Mouse (Mus musculus) ES-E14 (cell line): ENCODE data around the gene Acp7. TPM values are rescaled to one million over a fixed set of nuclear protein-coding genes. Genes with fewer than 3 reads are reported as not detected.
A peak's percentile ranks its signal among the peaks of the same experiment; 100 is the strongest.

Experiments
- DNase-seq: peaks from one replicate; pipeline ENCODE4 v3.0.0-alpha.2; 2013; ENCODE audit warnings: low read depth, low spot score
- H3K27ac ChIP-seq: 2 replicates; pipeline ENCODE4 v1.5.1; 2012; ENCODE audit warnings: low read depth, mild to moderate bottlenecking, low read length, moderate library complexity, mixed read lengths; ENCODE audit not compliant: poor library complexity, insufficient read depth, severe bottlenecking
- H3K36me3 ChIP-seq: 2 replicates; pipeline ENCODE4 v1.6.1; 2012; ENCODE audit warnings: mild to moderate bottlenecking, low read length, moderate library complexity, mixed read lengths; ENCODE audit not compliant: control insufficient read depth, poor library complexity, insufficient read depth, severe bottlenecking
- H3K4me1 ChIP-seq, 2 experiments: fragments of 150-350 bp in 1 of 2; sonication (generic) in 1 of 2; 2 replicates each; pipeline ENCODE4 v1.6.1; 2012; ENCODE audit warnings: low read length in 2 of 2, mild to moderate bottlenecking in 1 of 2, mixed read lengths in 1 of 2; ENCODE audit not compliant: control insufficient read depth in 2 of 2, insufficient read depth in 2 of 2, poor library complexity in 1 of 2
- H3K4me3 ChIP-seq, 2 experiments: fragments of 150-350 bp in 1 of 2; sonication (generic) in 1 of 2; 2 replicates each; pipeline ENCODE4 v1.5.1; 2012; ENCODE audit warnings: low read length in 2 of 2, low read depth in 1 of 2, mild to moderate bottlenecking in 1 of 2, mixed read lengths in 1 of 2; ENCODE audit not compliant: insufficient read depth in 1 of 2, poor library complexity in 1 of 2, severe bottlenecking in 1 of 2
- H3K9ac ChIP-seq: 2 replicates; pipeline ENCODE4 v1.6.1; 2012; ENCODE audit warnings: low read depth, mild to moderate bottlenecking, low read length, mixed read lengths; ENCODE audit not compliant: poor library complexity, insufficient read depth, severe bottlenecking
- H3K9me3 ChIP-seq: fragments of 150-350 bp; sonication (generic); 2 replicates; pipeline ENCODE4 v1.6.1; 2012; ENCODE audit warnings: low read depth, mild to moderate bottlenecking, low read length; ENCODE audit not compliant: control insufficient read depth, insufficient read depth
- CHD2 ChIP-seq: IDR thresholded peaks from 2 replicates; pipeline ENCODE4 v1.6.1; 2014; ENCODE audit warnings: mild to moderate bottlenecking, low read depth, low read length, inconsistent platforms
- HCFC1 ChIP-seq: IDR thresholded peaks from 2 replicates; pipeline ENCODE4 v1.6.1; 2012; ENCODE audit warnings: low read length, inconsistent platforms, borderline replicate concordance; ENCODE audit not compliant: insufficient read depth
- MAFK ChIP-seq: IDR thresholded peaks from 2 replicates; pipeline ENCODE4 v1.6.1; 2014; ENCODE audit warnings: mild to moderate bottlenecking, low read depth, low read length, inconsistent platforms; ENCODE audit not compliant: insufficient read depth
- ZC3H11A ChIP-seq: IDR thresholded peaks from 2 replicates; pipeline ENCODE4 v1.6.1; 2012; ENCODE audit warnings: low read depth, mild to moderate bottlenecking, inconsistent platforms, low read length, borderline replicate concordance
- ZNF384 ChIP-seq: IDR thresholded peaks from 2 replicates; pipeline ENCODE4 v1.6.1; 2012; ENCODE audit warnings: low read depth, low read length, inconsistent platforms
- in situ Hi-C, 2 experiments: fragments of 600-800 bp; cut with MboI; formaldehyde crosslinking; loops; one replicate each; pipeline ENCODE4 v1.15.1; 2025; ENCODE audit warnings: low sequenced_read_pairs in 2 of 2, inconsistent platforms in 1 of 2; ENCODE audit not compliant: unreplicated experiment in 2 of 2
- total RNA-seq: library from RNA; depleted of rRNA; stranded (reverse); fragments of 300-350 nt; gene quantifications from 2 replicates; pipeline ENCODE4 v1.2.3, GENCODE M21; 2012

Acp7 gene
- total RNA-seq, 1 experiment: 2.5 TPM

DNA sequence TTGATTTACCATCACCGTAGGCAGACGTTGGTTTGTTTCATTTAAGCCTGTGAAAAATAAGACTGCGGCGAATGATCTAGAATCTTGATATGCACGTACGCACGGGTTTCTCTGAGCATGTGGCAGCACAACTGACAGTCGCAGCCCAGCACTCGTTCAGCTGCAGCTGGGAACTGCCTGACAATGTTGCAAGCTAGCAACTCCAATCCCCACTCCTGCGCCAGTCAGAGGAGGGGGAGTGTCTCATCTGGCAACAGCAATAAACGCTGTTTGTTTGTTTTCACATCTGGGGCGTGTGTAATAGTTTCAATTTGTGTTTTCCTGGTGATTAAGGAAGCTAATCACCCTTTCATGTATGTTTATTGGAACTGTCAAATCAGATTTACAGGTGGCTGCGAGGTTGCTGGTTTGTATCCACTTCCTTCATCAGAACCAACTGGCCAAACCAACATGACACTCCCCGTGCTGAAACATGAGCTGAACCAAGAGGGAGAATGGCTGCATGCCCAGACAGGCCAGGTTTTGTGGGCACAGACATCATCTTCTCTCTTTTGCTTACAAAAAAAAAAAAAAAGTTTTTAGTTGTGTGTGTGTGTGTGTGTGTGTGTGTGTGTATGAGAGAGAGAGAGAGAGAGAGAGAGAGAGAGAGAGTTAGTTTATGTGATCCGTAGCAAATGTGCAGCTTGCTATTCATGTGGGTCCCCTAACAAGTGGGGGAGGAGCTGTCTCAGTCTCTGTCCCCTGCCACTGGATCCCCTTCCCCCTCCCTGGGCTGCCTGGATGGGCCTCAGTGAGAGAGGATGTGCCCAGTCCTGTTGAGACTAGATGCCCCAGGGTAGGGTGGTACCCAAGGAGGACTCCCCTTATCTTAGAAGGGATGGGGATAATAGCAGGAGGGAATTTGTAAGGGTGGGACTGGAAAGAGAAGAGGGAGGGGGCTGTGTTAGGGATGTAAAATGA is 34.8 kb upstream of the Acp7 start:
- H3K9me3 ChIP-seq: no peaks in the 10 kb centered on the region
- 0 out of 4 replicates have a peak overlapping the region, but pooled peaks of 1 of the 2 experiments have one; percentile 1 for H3K4me3 ChIP-seq
- DNase-seq: no peak
- TF ChIP-seq MAFK (no peak), CHD2 (no peak), ZNF384 (no peak), HCFC1 (no peak), ZC3H11A (no peak)
- in situ Hi-C loops: no loop called here
- no peak overlapping the region for H3K27ac ChIP-seq
- H3K4me1 ChIP-seq: peaks cover 0 to 9% of the 10 kb centered on the region in 2 experiments; a peak in 2 of 4 replicates
- H3K9ac ChIP-seq: no peak overlapping the region; the same call in 1 of the 2 replicates
- H3K36me3 ChIP-seq: no peaks in the 10 kb centered on the region

DNA sequence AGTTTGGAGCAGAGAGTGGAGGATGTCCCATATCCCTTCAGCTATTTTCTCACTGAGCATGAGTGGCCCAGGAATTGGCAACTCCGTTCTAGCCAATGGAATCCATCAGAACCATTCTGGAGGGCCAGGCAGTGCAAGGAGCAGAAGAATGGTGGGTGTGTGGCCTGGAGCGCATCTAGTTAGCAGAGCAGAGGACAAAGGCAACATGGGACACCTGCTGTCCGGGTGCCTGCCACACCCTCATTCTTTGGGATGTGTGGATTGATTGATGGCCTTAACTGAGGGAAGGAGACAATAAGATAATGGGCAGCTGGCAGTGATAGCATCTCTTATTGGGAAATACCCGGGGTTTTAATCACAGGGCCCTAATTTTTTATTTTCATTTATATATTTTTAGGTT is 25.3 kb upstream of the Acp7 start:
- in situ Hi-C loops: no loop called here
- Histone ChIP-seq H3K36me3 (no peaks in the 10 kb centered on the region), H3K9me3 (no peaks in the 10 kb centered on the region), H3K9ac (0 out of 2 replicates have a peak overlapping the region, but pooled peaks have one; percentile 7), H3K4me3 (no peak overlapping the region), H3K4me1 (peaks cover 11 to 27% of the 10 kb centered on the region in 2 experiments), H3K27ac (peak overlapping the region; percentile 85; the same call in 1 of the 2 replicates)
- peak; percentile 77 for DNase-seq
- TF ChIP-seq MAFK: no peak
- TF ChIP-seq CHD2: 0 out of 2 replicates have a peak, but pooled peaks have one; percentile 12

GRCm38 (mm10) chr7:28651157-28651556 is 20.0 kb upstream of the Acp7 start:
- H3K27ac ChIP-seq: no peak overlapping the region

DNA sequence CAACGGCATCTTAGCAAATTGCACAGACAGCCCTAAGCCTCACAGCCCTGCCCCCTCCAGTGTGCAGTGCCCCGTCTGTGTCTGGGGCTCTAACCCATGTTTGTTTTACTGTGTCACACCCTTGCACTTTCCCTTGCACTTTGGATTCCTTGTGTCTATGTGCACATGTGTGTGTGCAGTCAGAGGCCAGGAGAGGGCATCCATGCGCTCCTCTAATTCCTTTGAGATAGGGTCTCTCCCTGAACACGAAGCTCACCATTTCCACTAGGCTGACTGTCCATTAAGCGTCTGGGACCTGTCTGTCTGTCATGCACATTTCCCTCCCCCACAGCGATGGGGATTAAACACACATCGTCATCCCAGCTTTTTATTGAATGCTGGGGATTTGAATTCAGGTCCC is 15.9 kb upstream of the Acp7 start:
- no peaks in the 10 kb centered on the region for H3K9me3 ChIP-seq
- no peak overlapping the region for H3K9ac ChIP-seq
- TF ChIP-seq CHD2 (no peak), ZC3H11A (0 out of 2 replicates have a peak, but pooled peaks have one; percentile 11)
- H3K4me3 ChIP-seq: no peak overlapping the region
- DNase-seq: no peak
- peaks cover 0 to 6% of the 10 kb centered on the region in 2 experiments; a peak in 1 of 4 replicates for H3K4me1 ChIP-seq
- in situ Hi-C loops: no loop called here
- no peaks in the 10 kb centered on the region for H3K36me3 ChIP-seq
- no peak overlapping the region for H3K27ac ChIP-seq

More at GRCm38 (mm10) chr7:28651157-28651556, 20.0 kb upstream of the Acp7 start:
- Histone ChIP-seq H3K4me3 (no peak overlapping the region), H3K9me3 (no peaks in the 10 kb centered on the region), H3K9ac (no peak overlapping the region), H3K4me1 (peaks cover 3 to 19% of the 10 kb centered on the region in 2 experiments; a peak in 2 of 4 replicates), H3K36me3 (no peaks in the 10 kb centered on the region)
- in situ Hi-C loops: no loop called here
- TF ChIP-seq HCFC1 (no peak), ZNF384 (no peak), MAFK (no peak), CHD2 (no peak), ZC3H11A (no peak)
- no peak for DNase-seq
